Mouse (Mus musculus): ENCODE results near the gene Adamtsl5. TPM values are rescaled to one million over a fixed set of nuclear protein-coding genes. Genes with fewer than 3 reads are reported as not detected.

The Adamtsl5 gene
- polyA plus RNA-seq (2014; fragmentation: Nextera tagmentation; extraction: Ambion mirVana) = 0.51 and 0.76 TPM in 2 replicates

DNA sequence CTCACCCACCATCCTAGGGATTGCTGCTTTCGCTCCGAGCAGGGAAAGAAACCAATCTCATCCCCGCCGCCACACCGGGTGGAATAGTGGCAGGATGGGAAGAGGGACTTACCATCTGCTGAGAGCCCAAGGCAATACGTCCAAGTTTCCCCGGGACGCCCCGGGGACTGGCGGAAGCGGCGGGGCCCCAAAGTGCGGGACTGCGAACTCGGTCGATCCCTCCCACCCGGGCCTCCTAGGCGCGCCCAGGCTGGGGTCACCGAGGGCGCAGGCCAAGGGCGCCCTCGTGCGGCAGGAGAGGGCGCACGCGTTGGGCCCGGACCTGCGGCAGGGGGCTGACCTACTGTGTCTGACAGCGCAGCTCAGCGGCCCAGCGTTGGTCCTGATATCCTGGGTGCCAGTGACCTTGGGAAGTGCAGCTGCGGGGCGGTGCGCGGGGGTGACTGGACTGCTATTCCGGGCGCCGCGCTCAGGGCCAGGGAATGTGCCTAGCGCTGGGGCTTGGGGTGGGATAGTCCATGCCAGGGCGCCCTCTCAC, at the start of gene Adamtsl5:
TSS of gene Adamtsl5 (minus strand) at position 169 of the 538 bp plus-strand sequence.
- no peak within 1 kb of the TSS for H3K27ac ChIP-seq (ENCODE audit: low read depth, low read length)
- H3K9ac ChIP-seq (ENCODE audit: low read length) = no peak within 1 kb of the TSS; the same call in 1 of the 2 replicates
- peaks cover 80% of the 10 kb centered on the region for H3K27me3 ChIP-seq (ENCODE audit: control insufficient read depth, insufficient read depth, low read length)
- peak within 1 kb of the TSS; percentile 18 for H3K4me3 ChIP-seq (ENCODE audit: low read depth, low read length)
- no peaks in the 10 kb centered on the region for H3K36me3 ChIP-seq (ENCODE audit: control insufficient read depth, insufficient read depth, low read length)
- peak within 1 kb of the TSS; percentile 34; the same call in 1 of the 2 replicates for H3K4me2 ChIP-seq (ENCODE audit: low read depth, low read length, severe bottlenecking)
- WGBS = under 1% methylated on average over 42 of the region's 42 CpGs
- ATAC-seq (replicated peaks; ENCODE audit: low FRiP score) (peak; percentile 22; the same call in 1 of the 2 replicates), DNase-seq (ENCODE audit: low spot score) (peak; percentile 83)
- H3K4me1 ChIP-seq (replicated peaks; ENCODE audit: control insufficient read depth, insufficient read depth, low read length) = peaks cover 2% of the 10 kb centered on the region
- H3K9me3 ChIP-seq (ENCODE audit: control insufficient read depth, low read length) = no peaks in the 10 kb centered on the region

DNA sequence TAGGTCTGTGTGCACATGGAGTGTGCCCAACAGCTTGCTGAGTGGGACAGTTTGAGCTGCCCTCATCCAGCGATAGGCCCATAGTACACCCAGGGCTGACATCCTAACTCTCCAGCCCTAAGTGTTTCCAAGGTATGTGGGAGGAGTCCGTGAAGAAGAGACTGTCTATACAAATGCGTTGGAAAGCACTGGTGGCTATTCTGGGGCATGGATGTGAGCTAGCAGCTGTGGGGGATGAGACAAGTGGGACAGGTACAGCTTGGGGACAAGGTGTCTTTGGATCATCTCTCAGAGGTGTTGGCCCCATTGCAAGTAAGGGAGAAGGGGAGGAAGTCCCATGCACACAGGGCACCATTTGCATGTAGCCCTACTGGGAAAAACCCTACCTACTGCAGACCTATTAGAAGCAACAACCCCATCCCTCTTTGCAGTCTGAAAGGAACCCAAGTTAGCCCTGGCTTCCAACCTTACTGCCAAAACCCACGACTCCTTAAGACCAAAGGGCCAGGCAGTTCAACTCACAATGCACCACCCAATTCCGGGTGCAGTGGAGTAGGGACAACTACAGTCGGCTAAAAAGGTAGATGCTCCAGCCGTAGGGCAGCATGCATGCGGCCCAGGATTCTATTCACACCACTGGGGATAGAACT, 49.4 kb upstream of the Adamtsl5 start:
- H3K27me3 ChIP-seq (ENCODE audit: control insufficient read depth, insufficient read depth, low read length) = no peaks in the 10 kb centered on the region
- ATAC-seq (replicated peaks; ENCODE audit: low FRiP score) (no peak), DNase-seq (ENCODE audit: low spot score) (no peak)
- H3K27ac ChIP-seq (ENCODE audit: low read depth, low read length) = peak overlapping the region; percentile 98; the same call in 1 of the 2 replicates
- H3K9me3 ChIP-seq (ENCODE audit: control insufficient read depth, low read length) = no peaks in the 10 kb centered on the region
- peaks cover 18% of the 10 kb centered on the region for H3K36me3 ChIP-seq (ENCODE audit: control insufficient read depth, insufficient read depth, low read length)
- H3K4me2 ChIP-seq (ENCODE audit: low read depth, low read length, severe bottlenecking) = peak overlapping the region; percentile 64
- H3K4me1 ChIP-seq (replicated peaks; ENCODE audit: control insufficient read depth, insufficient read depth, low read length) = peaks cover 17% of the 10 kb centered on the region
- H3K9ac ChIP-seq (ENCODE audit: low read length) = peak overlapping the region; percentile 97
- H3K4me3 ChIP-seq (ENCODE audit: low read depth, low read length) = peak overlapping the region; percentile 79
- WGBS = 53% methylated on average over 8 of the region's 8 CpGs

DNA sequence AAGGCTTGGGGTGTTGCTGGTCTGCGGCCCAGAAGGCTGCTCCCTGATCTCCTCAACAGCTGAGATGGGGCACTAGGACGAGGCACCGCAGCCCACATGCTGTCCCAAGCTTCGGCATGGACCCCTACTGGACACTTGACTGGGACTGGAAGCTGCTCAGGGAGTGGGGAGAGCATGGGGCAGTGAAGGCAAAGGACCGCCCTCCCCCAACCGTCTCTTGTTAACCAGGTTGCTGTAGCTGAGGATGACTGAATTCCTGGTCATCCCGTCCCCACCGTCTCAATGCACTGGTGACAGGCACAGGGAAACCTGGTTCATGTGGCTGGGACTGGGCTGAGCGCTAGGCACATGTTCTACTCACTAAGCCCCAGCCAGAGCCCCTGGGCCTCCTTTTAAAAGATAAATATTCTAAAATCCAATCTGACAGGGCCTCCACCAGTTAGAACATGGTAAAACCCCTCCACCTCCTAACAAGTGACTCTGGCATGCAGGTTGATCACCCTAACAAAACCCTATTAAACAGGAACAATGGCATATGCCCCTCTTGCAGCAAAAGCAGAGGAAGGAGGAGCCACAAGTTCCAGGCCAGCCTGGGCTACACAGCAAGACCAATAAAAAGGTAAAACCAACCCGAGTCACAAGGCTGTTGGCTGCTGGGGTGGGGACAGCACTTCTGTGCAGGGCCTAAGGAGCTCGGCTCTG, 48.8 kb upstream of the Adamtsl5 start:
- no peaks in the 10 kb centered on the region for H3K27me3 ChIP-seq (ENCODE audit: control insufficient read depth, insufficient read depth, low read length)
- no peaks in the 10 kb centered on the region for H3K9me3 ChIP-seq (ENCODE audit: control insufficient read depth, low read length)
- peak overlapping the region; percentile 79 for H3K4me3 ChIP-seq (ENCODE audit: low read depth, low read length)
- no peak for ATAC-seq (replicated peaks; ENCODE audit: low FRiP score)
- H3K4me2 ChIP-seq (ENCODE audit: low read depth, low read length, severe bottlenecking) = peak overlapping the region; percentile 64; the same call in 1 of the 2 replicates
- peak overlapping the region; percentile 98; the same call in 1 of the 2 replicates for H3K27ac ChIP-seq (ENCODE audit: low read depth, low read length)
- H3K9ac ChIP-seq (ENCODE audit: low read length) = peak overlapping the region; percentile 97
- peaks cover 25% of the 10 kb centered on the region for H3K36me3 ChIP-seq (ENCODE audit: control insufficient read depth, insufficient read depth, low read length)
- H3K4me1 ChIP-seq (replicated peaks; ENCODE audit: control insufficient read depth, insufficient read depth, low read length) = peaks cover 17% of the 10 kb centered on the region
- no peak for DNase-seq (ENCODE audit: low spot score)
- WGBS = 91% methylated on average over 11 of the region's 11 CpGs

DNA sequence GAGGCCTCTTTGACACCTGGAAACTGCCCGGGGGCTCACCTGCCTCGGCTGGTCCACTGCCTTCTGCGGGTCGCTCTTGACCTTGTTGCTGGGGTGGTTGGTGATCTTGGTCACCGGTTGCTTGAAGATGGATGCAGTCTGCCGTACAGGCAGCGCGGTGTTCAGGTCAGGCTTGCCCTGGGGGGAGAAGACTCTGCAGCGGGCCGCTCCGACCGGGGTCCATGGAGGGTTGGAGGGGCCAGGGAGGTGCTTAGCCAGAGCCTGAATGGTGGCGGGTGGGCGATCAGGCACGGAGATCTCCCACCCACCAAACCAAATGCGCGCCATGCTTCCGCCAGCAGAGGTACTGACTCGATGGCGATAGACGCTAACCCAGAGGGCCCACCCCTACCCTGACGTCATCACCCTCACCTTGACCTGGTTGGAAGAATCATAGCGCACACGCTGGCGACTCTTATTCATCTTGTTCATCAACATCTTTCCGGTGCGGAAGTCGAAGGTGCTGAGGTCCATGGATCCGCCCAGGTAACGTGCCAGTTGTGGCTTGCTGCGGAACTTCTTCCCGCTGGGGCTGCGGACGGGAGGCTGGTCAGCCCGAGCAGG, 46.9 kb upstream of the Adamtsl5 start:
- H3K9me3 ChIP-seq (ENCODE audit: control insufficient read depth, low read length) = no peaks in the 10 kb centered on the region
- peaks cover 11% of the 10 kb centered on the region for H3K4me1 ChIP-seq (replicated peaks; ENCODE audit: control insufficient read depth, insufficient read depth, low read length)
- DNase-seq (ENCODE audit: low spot score) (no peak), ATAC-seq (replicated peaks; ENCODE audit: low FRiP score) (no peak)
- no peaks in the 10 kb centered on the region for H3K27me3 ChIP-seq (ENCODE audit: control insufficient read depth, insufficient read depth, low read length)
- H3K27ac ChIP-seq (ENCODE audit: low read depth, low read length) = no peak overlapping the region
- H3K4me3 ChIP-seq (ENCODE audit: low read depth, low read length) = no peak overlapping the region
- H3K36me3 ChIP-seq (ENCODE audit: control insufficient read depth, insufficient read depth, low read length) = peaks cover 31% of the 10 kb centered on the region
- no peak overlapping the region for H3K4me2 ChIP-seq (ENCODE audit: low read depth, low read length, severe bottlenecking)
- no peak overlapping the region for H3K9ac ChIP-seq (ENCODE audit: low read length)
- WGBS = 97% methylated on average over 35 of the region's 35 CpGs

DNA sequence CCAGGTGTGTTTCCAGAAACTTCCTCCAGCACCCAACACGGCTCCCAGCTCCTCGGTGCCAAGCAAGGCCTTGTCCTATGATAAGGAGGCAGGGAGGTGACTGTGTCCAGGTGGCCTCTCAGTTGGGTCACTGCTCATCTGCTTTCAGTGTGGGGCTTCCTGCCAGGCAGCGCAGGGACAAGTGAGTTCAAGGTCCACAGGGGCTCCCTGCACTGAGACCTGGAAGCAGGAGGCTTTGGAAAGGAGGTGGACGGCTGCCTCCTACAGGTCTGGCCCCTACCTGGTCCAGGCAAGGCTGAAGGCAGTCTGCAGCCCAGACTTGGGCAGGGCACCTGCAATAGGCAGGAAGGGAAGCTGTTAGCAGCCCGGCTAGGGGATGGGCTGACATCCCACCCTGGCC, 44.5 kb upstream of the Adamtsl5 start:
- Histone ChIP-seq H3K9me3 (ENCODE audit: control insufficient read depth, low read length) (no peaks in the 10 kb centered on the region), H3K27ac (ENCODE audit: low read depth, low read length) (no peak overlapping the region), H3K4me1 (replicated peaks; ENCODE audit: control insufficient read depth, insufficient read depth, low read length) (peaks cover 16% of the 10 kb centered on the region), H3K27me3 (ENCODE audit: control insufficient read depth, insufficient read depth, low read length) (no peaks in the 10 kb centered on the region), H3K4me3 (ENCODE audit: low read depth, low read length) (no peak overlapping the region), H3K36me3 (ENCODE audit: control insufficient read depth, insufficient read depth, low read length) (peaks cover 31% of the 10 kb centered on the region), H3K9ac (ENCODE audit: low read length) (no peak overlapping the region), H3K4me2 (ENCODE audit: low read depth, low read length, severe bottlenecking) (no peak overlapping the region)
- DNase-seq (ENCODE audit: low spot score) (no peak), ATAC-seq (replicated peaks; ENCODE audit: low FRiP score) (no peak)
- WGBS = 87% methylated on average over 5 of the region's 5 CpGs

DNA sequence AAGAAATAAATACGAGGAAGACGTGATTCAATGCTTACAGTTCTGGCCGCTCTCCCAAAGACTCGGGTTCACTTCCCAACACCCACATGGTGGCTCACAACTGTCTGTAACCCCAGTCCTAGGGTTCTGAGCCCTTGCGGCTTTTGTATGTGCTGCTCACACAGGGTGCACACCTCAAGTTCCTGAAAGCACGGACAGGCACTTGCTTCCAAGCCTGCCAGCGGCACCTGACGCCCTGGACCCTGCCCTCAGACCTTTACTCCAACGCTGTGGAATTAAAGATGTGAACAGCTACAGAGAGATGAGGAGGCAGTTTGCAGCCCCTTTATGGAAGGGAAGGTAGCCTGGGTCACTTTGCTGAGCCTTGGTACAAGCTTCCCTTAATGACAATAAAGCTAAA, 42.5 kb upstream of the Adamtsl5 start:
- WGBS = 90% methylated on average over 9 of the region's 9 CpGs
- peaks cover 31% of the 10 kb centered on the region for H3K36me3 ChIP-seq (ENCODE audit: control insufficient read depth, insufficient read depth, low read length)
- H3K4me3 ChIP-seq (ENCODE audit: low read depth, low read length) = no peak overlapping the region
- peaks cover 9% of the 10 kb centered on the region; the same call in 1 of the 2 replicates for H3K4me1 ChIP-seq (replicated peaks; ENCODE audit: control insufficient read depth, insufficient read depth, low read length)
- H3K27me3 ChIP-seq (ENCODE audit: control insufficient read depth, insufficient read depth, low read length) = no peaks in the 10 kb centered on the region
- ATAC-seq (replicated peaks; ENCODE audit: low FRiP score) (no peak), DNase-seq (ENCODE audit: low spot score) (no peak)
- no peak overlapping the region for H3K4me2 ChIP-seq (ENCODE audit: low read depth, low read length, severe bottlenecking)
- H3K9ac ChIP-seq (ENCODE audit: low read length) = no peak overlapping the region
- no peaks in the 10 kb centered on the region for H3K9me3 ChIP-seq (ENCODE audit: control insufficient read depth, low read length)
- H3K27ac ChIP-seq (ENCODE audit: low read depth, low read length) = no peak overlapping the region

DNA sequence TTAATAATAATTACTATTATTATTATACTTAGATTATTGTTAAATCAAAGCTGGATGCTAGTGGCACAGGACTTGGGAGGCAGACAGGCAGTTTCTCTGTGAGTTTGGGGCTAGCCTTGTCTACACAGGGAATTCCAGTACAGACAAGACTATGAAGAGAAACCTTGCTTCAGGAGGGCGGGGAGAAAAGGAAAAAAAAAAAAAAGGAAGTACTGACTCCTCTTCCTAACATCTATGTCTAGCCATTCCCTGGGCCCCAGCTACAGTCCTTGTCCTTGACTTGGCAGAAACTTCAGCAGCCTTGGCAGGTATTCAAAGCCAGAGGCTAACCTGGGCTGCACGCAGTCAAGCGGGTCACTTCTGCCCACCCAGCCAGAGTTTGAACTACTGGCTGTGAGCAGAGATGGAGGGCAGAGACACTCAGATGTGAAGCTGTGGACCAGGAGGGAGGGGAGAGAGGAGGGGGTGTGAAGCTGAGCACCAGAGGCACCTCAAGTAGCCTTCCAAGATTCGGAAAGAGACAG, 41.0 kb upstream of the Adamtsl5 start:
- H3K9me3 ChIP-seq (ENCODE audit: control insufficient read depth, low read length) = no peaks in the 10 kb centered on the region
- 87% methylated on average over 4 of the region's 4 CpGs for WGBS
- DNase-seq (ENCODE audit: low spot score) = no peak
- H3K4me1 ChIP-seq (replicated peaks; ENCODE audit: control insufficient read depth, insufficient read depth, low read length) = peaks cover 21% of the 10 kb centered on the region
- H3K27ac ChIP-seq (ENCODE audit: low read depth, low read length) = no peak overlapping the region
- peaks cover 25% of the 10 kb centered on the region for H3K36me3 ChIP-seq (ENCODE audit: control insufficient read depth, insufficient read depth, low read length)
- ATAC-seq (replicated peaks; ENCODE audit: low FRiP score) = no peak
- no peaks in the 10 kb centered on the region for H3K27me3 ChIP-seq (ENCODE audit: control insufficient read depth, insufficient read depth, low read length)
- no peak overlapping the region for H3K9ac ChIP-seq (ENCODE audit: low read length)
- no peak overlapping the region for H3K4me3 ChIP-seq (ENCODE audit: low read depth, low read length)
- H3K4me2 ChIP-seq (ENCODE audit: low read depth, low read length, severe bottlenecking) = no peak overlapping the region

DNA sequence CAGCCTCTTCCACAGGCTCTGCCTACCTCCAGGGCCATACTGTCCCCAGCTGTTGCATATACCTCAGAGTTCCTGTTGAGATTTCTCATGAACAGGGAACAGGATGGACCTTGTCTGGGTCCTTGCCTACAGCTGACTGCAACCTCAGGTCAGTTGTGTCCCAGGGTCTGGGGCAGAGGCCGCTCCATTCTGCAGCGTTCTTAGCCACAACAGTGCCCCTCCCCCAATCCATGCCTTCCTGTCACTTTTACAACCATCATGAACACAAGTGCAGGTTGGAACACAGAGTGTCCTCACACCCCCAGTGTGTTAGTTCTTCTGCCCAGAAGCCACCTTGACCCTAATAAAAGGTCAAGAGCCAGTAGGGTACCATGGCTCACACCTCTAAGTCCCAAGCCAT, 40.5 kb upstream of the Adamtsl5 start:
- Histone ChIP-seq H3K4me2 (ENCODE audit: low read depth, low read length, severe bottlenecking) (no peak overlapping the region), H3K27me3 (ENCODE audit: control insufficient read depth, insufficient read depth, low read length) (no peaks in the 10 kb centered on the region), H3K27ac (ENCODE audit: low read depth, low read length) (no peak overlapping the region), H3K4me1 (replicated peaks; ENCODE audit: control insufficient read depth, insufficient read depth, low read length) (peaks cover 21% of the 10 kb centered on the region), H3K9ac (ENCODE audit: low read length) (no peak overlapping the region; the same call in 1 of the 2 replicates), H3K4me3 (ENCODE audit: low read depth, low read length) (no peak overlapping the region), H3K36me3 (ENCODE audit: control insufficient read depth, insufficient read depth, low read length) (peaks cover 20% of the 10 kb centered on the region), H3K9me3 (ENCODE audit: control insufficient read depth, low read length) (no peaks in the 10 kb centered on the region)
- WGBS = 24% methylated on average over 2 of the region's 2 CpGs
- DNase-seq (ENCODE audit: low spot score) (no peak), ATAC-seq (replicated peaks; ENCODE audit: low FRiP score) (no peak)

Measured in forebrain, embryonic 11.5 days (tissue).